Mouse (Mus musculus) urinary bladder, postnatal 14 days (tissue): Measurements from ENCODE around the gene Mcrs1.
"Not testable (repeated sequence)": the region's sequence is repeated elsewhere in the genome, so short reads cannot be mapped to it uniquely, and the experiment has no call there.

ENCODE experiments used
- DNase-seq: peaks from one replicate; pipeline ENCODE4 v3.0.0; 2021; ENCODE audit warnings: low spot score

Mcrs1 gene

DNA sequence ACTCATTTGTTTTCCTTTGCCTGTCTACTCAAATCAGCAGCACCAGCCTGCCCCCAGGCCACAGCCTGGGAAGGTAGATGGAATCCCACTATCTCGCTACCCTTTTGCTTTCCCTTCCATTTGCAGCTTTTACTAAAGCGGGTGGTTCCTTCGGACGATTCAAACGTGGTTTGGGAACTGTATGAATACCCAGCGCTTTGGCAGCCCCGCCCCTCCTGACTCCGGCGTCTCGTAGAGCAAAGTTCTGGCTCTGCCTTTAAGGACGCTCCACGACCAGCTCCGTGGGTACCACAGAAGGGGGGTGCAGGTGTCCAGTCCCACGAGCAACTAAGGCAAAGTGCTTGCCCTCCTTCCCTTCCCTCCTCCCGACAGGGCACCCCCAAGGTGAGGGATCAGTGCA, 650 bp downstream of the Mcrs1 start:
- peak; percentile 31 for DNase-seq

DNA sequence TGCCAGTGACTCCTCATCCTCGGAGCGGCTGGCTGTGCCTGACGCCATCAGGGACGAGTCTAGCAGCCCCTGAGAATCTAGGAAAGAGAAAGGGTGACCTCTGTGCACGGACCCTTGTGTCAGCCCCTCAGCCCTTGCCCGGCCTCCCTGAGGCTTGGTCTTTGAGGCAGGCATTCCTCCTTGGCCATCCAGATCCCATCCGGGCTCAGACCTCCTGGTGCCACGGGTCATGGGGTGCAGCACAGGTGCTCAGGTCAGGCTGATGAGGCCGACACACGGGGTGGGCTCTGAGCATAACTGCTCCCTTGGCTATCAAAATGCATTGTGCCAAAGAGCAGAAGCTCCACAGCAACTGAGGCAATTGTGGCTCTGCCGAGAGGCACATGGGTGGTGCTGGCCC, 1.8 kb downstream of the Mcrs1 start:
- DNase-seq: no peak

DNA sequence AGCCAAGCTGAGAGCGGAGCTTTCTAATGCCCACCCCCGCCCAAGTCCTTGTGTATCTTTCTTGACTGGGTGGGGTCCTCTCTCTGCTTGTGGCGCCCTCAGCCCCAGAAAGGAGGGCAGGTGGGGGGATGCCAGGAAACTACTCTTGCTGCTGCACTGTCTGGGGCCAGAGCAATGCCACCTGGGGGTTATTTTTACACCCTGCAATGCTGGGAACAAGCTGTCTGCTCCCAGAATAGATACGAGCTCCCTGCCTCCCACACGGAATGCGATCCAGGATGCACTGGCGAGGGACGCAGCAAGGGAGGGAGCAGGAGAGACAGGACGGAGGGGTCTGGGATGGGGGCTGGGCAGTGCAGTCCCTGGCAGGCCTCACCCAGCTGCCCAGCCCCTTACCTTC, 2.8 kb downstream of the Mcrs1 start:
- no peak for DNase-seq

DNA sequence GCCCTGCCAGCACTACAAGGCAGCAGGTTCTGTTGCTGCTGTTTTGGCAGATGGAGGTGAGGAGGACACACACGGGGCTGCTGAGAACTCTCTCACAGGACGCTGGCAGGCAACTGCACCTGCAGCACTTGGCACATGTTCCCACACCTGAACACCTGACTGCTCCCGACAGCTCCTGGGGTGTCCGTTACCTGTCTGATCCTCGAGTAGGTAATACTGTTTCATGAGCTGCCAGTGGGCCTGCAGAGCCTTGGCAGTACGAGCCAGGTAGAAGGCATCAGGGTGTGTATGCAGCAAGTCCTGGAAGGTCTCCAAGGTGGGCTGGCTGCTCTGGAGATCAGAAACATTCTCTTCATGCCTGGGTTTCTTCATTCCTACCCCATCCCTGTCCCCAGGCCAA, 5.0 kb downstream of the Mcrs1 start:
- DNase-seq: not testable (repeated sequence)

DNA sequence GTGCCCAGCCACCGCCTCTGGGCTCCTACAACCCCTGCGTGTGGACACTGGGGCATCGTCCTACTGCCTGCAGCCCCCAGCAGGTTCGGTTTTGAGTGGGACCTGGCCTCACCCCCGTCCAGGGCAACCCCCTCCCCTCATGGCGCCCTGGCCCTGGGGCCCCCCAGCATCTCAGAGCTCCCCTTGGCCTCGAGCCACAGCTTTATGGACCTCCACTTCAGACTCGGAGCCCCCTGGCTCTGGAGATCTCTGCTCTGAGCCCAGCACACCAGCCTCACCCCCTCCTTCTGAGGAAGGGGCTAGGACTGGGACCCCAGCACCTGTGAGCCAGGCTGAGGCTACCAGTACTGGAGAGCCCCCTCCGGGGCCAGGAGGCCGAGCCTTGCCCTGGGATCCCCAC, 9.7 kb downstream of the Mcrs1 start:
- DNase-seq: no peak

DNA sequence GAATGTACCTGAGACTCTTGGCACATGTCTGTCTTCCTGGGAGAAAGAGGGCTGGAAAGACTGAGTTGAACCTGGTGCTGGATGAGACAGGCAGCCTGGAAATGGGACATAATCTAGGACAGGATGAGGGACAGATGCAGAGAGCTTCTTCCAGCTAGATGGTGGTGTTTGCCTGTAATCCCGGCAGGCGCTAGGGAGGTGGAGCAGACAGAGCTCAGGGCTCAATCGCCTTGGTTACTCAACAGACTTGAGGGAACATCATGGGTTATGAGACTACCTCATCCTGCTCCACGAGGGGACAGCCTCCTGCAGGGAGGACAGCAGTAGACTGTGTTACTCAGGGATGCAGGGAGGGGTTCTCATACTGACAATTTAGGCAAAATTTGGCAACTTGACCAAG, 10.5 kb downstream of the Mcrs1 start:
- no peak for DNase-seq

DNA sequence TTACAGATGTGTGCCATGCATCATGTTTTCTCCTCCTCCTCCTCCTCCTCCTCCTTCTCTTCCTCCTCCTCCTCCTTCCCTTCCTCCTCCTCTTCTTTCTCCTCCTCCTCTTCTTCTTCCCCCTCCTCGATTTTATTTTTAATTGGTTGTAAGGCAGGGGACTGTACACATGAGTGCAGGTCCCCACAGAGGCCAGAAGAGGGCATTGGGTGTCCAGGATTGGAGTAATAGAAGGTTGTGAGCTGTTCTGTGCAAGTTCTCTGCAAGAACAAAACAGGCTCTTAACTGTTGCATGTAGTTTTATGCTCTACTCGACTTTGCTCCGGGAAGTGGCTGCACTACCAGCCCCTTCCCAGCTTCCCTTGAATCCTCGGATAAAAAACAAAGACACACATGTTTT, 11.6 kb downstream of the Mcrs1 start:
- DNase-seq: no peak

DNA sequence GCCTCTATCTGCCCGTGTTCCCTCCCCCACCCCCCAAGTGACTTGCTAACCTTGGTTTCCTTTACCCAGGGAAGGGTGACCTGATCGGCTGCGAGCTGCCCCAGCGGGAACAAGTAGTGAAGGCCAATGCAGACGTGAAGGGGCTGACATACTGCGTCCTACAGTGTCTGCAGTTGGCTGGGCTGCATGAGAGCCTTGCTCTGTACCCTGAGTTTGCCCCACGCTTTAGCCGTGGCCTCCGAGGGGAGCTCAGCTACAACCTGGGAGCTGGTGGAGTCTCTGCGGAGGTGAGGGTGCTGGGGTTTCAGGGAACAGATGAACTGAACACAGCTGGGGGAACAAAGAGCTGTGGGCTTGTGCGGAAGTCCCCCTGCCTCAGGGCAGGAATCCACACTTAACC, 13.8 kb downstream of the Mcrs1 start:
- no peak for DNase-seq

DNA sequence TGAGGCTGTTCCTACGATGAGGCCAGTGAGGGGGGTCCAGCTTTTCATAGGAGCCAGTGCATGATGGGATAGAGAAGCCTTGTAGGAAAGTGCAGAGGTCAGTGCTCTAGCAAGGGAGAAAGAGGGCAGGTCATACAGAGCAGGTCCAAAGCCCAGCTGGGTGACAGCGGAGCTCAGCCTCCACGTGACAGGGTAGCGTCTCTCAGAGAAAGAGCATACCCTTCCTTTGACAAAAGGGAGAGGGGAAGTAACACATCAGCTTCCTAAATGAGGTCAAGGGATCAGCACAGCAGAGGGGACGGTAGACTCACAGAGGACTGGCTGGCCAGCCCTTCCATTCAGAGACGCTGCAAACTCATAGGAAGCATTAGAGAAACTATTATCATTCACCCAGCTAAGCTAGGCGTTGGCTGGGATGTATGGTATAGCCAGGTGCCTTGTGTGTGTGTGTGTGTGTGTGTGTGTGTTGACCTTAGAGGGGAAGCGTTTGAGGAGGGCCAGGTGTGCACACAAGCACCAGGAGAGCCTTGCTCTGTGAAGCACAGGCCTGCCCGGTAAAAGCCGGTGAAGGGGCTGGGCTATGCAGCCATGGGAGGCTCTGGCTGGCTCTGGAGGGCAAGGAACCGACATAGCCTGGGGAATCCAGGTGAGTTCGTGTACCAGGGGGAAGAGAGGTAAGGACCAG, 17.3 kb downstream of the Mcrs1 start:
- DNase-seq: no peak

DNA sequence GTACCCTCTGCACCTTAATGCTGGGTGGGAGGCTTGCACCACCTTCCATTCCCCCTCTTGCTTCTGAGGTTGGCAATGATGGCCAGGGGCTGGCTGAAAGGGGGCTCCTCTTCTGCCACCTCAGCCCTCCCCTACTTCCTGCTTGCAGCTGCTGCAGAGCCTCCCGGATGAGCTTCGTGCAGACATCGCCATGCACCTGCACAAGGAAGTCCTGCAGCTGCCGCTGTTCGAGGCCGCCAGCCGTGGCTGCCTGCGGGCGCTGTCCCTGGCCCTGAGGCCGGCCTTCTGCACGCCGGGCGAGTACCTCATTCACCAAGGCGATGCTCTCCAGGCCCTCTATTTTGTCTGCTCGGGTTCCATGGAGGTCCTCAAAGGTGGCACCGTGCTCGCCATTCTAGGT, 18.0 kb downstream of the Mcrs1 start:
- no peak for DNase-seq

DNA sequence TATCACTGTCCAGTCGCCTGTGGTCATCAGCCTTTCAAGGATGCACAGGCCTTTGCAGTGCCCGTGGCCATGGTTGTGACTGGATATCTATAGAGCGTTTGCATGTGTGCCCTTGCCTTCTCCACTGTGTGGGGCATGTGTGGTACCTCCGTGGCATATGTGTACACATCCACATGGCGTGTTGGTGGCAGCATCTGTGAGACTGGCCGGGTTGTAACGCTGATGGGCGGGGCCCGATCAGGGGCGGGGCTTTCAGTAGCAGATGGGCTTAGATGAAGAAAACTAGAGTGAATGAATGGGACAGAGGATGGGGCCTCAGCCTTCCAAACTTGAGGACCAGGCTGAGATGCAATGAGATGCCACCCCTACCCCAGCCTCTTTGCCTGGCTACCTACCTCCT, 19.8 kb downstream of the Mcrs1 start:
- DNase-seq: no peak

DNA sequence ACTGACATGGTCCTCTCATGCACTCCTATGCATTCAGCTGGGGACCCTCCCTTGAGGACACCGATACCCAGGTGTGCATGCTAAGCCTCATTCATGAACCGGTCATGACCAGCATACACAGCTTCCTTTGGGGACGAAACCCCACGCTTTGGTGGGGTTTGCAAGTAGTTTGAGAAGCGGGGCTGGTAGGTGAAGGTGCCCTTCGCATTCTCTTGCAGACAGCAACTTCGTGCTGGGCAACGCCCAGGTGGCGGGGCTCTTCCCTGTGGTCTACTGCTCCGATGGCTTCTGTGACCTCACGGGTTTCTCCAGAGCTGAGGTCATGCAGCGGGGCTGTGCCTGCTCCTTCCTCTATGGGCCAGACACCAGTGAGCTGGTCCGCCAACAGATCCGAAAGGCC, 25.7 kb downstream of the Mcrs1 start:
- no peak for DNase-seq

DNA sequence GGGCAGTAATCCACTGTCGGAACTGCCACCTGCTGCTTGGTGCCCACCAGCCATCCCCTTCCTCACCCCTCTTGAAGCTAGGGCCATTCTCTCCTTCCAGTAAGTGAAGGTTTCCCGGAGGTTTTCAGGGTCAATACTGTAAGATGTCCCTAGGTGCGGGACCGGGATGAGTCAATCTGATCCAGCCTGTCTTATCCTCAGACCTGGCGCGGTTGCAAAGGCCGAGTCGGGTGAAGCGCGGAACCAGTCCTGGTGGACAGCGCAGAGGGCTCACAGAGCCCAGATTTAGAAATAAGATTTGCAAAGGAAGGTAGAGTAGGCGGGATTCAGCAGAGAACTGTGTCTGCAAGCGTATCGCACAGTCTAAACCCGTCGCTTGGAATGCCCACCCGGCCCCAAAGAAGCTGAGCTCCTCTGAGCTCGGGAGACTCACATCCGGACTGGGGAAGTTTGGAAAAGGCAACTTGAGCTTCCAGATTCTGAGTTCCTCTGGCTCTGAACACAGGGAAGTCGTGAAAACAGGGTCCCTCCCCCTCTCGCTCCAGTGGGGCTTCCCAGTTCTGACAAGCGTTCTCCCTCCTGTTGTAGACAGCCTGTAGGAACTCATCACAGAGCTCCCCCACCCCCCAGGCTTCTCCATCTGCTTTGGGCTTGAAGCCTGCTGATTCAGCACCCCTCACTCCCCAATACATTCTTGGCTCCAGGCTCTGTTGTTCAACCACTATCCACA, 26.5 kb downstream of the Mcrs1 start:
- no peak for DNase-seq

DNA sequence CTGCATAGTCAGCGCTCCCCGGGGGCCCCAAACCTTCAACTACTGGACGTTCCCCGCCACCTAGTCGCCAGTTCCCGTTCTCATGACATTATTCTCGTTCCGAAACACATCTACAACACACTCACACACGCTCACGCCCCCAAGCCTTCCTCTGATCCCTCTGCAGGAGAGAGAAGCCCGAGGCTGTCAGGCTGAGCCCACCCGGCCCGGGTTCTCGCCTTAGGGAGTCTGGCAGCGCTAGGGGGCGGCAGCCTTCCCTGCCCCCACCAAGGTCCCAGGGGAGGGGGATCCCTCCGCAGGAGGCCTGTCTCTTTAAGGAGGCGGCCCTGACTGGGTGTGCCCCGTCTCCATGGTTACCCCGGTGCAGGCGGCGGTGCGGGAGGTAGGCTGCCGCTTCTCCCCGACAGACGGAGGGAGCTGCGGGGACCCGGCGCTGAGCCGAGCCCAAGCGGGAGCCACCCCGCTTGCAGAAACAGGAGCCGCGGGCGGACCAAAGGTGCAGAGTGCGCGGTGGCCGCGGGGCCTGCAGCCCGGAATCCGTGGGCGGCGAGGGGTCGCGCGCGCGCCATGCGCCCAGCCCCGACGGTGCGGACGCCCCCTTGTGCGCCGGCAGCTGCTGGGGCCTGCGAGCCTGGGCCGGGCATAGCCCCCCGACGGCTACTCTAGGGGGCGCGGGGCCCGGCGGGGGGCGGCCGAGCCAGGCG, 27.4 kb downstream of the Mcrs1 start, which contains the start of gene Kcnh3:
Gene Kcnh3, plus strand, starts transcription at position 654 of the 704 bp plus-strand sequence.
- DNase-seq: peak; percentile 74

DNA sequence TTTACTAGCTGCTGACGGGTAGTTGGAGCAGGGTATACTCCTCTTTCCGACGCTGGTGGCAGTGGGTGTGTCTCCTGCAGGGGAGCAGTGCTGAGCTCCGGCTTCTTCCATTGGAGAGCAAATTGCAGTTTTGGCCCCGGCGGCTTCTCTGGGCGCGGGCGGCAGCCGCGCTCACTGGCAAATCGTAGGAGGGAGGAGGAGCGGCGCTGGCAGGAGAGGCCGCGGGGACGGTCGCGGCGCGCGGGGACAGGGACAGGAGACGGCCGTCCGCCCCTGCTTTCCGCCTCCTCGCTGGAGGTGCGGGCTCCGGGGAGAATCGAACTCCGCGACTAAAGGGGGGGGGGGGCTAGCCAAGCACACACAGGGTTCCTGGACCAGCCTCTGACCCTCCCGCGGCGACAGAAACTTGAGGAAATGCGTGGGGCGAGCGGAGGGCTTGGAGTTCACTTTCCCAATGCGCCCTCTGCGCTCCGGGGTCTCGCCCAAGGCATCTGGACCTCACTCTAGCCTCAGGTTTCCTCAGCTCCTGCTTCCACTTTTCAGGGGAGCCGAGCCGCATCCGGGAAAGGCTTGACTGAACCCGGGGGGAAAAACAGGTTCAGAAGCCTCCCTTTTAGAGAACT, 28.1 kb downstream of the Mcrs1 start:
- DNase-seq: peak; percentile 38

DNA sequence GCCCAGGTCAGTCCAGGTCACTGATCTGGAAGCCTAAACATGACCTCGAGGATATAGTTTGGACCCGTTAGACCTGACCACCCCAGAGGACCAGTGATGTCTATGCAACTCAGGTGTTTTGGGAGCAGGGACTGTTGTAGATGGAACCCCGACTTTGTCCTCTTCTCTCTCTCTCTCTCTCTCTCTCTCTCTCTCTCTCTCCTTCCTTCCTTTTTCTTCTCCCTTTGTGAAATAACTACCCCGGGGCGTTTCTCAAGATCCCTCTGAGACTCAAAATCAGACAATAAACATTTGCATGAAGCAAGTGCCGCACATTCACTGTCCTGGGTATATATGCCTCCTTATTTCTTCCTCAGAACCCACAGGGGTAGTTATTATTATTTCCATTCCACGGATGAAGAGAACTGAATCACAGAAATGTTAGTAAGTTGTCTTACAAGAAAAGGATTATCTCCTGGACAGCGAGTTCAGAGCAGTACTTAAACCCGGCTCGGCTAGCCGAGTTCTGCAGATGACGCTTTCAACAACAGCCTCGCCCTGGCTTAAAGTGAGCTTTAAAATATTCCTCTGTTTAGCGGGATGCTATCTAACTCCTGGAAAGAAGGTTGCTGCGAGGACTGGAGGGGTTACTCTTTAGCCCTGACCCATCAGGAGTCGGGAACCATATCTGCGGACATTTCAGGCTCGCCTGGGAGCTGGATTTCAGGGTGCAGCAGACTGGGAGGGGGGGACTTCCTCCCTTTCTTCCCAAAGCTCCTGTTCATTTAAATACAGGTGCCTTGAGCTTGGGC, 28.8 kb downstream of the Mcrs1 start:
- DNase-seq: no peak

DNA sequence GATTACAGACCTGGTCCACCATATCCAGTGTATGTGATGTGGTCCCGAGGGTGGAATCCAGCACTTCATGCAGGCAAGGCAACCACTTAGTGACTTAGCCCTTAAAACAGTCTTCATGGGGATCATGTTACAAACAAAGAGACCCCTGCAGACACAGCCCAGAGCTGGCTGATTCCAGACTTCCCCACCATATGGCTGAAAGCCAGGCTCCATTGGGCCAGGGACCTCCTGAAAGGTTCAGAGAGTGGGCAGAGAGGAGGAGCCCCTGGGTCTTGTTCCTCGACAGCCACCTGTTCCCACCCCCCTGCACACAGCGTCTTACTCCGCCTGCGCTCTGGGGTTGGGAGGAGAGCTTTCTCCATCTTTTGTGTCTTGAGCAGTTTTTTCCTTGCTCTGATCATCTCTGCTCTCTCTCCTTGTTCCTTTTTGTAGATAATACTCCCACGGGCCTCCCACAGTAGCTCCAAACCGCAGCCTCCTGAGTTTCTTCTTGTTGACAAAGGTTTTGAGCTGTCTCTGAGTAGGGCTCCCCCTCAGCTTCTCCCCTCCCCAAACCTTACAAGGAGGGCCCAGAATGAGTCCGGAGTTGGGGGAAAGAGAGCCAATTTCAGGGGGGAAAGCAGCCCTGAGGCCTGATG, 30.3 kb downstream of the Mcrs1 start:
- DNase-seq: no peak

DNA sequence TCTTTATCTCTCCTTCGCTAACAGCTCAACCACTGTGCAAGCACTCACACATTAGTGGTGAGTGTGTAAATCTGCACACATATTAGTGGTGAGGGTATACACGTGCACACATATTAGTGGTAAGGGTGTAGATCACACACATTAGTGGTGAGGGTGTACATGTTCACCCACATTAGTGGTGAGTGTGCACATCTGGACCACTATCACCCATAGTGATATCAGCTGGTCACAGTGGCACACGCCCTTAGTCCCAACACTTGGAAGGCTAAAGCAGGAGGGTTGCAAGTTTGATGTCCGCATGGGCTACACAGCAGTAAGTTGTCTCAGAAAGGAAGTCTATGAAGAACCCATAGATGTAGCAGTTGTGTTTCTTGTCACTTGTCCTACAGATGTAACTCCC, 34.1 kb downstream of the Mcrs1 start:
- no peak for DNase-seq

DNA sequence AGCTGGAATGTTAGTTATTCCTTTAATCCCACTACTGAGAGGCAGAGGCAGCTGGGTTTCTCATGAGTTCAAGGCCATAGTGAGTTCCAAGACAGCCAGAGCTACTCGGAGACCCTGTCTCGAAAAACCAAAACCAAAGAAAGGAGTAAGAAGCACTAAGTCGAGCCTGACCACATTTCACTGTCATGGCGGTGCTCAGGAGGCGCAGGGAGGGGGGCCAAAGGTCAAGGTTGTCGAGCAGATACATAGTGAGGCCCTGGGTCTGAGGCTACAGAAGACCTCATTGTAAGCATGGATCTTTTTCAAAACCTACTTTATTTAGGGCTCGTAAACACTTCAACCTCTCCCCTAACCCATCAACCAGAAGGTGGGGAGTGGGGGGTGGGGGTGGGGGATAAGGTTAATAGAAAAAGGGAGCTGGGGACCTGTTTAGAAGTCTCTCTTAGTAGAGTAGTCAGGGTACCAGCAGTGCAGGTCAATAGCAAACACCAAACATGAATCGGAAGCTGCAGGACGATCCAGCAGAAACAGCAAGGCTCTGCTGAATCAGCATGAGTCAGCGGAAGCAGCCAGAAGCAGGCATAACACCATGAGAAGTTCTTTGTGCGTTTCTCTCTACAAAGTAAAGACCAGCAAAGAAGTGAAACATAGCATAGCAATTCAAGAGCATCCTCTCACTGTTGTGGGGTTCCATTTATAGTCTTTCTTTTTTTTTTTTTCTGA, 35.9 kb downstream of the Mcrs1 start:
- DNase-seq: no peak

DNA sequence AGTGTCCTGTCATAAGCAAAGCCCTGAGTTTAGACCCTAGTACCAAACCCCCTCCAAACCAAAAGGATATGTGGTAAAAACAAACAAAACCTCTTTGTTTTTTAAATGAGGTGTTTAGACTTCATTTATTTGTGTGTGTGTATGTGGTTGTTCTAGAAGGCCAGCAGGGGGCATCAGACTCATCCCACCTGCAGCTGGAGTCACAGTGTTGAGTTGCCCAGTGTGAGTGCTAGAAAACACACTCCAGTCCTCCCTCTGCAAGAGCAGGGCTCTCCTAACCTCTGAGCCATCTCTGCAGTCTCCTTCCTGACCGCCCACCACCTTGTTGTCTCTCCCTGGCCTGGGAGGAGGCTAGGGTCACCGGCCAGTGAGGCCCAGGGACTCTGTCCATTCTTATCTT, 36.8 kb downstream of the Mcrs1 start:
- DNase-seq: no peak

DNA sequence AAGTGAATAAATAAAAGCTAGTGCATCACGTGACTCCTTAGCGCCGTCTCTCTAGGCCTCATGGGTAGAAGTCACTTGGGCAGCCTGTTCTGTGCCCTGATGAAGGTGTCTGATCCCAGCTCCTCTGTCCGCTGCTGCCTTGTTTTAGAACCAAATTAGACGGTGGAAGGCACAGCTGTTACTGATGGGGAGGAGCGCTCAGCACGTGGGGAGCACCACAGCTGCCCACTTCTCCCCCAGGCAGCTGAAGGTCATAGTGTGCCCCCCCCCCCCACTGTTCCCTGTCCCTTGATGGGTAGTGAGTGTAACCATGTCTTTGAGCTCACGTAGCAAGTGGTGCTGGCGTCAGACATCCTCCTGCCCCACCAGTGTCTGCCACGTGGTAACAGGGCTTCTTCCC, 38.6 kb downstream of the Mcrs1 start:
- DNase-seq: no peak
